Mouse (Mus musculus) lung, postnatal 0 days (tissue): ENCODE data around the gene 0610037L13Rik. TPM values are rescaled to one million over a fixed set of nuclear protein-coding genes. Genes with fewer than 3 reads are reported as not detected.
A peak's percentile ranks its signal among the peaks of the same experiment; 100 is the strongest.

Experiments used
- ATAC-seq: fragments of 200-750 bp; cut with Nextera tagmentation; 2 replicates; pipeline ENCODE4 v1.8.0; 2017; ENCODE audit warnings: moderate library complexity
- DNase-seq: peaks from one replicate; pipeline ENCODE4 v3.0.0-alpha.2; 2016; ENCODE audit warnings: low spot score
- H3K27ac ChIP-seq: fragments of 300-500 bp; sonication (generic); 2 replicates; pipeline ENCODE4 v1.5.1; 2014; ENCODE audit warnings: antibody characterized with exemption, mild to moderate bottlenecking, low read length, mixed read lengths
- H3K27me3 ChIP-seq: fragments of 300-500 bp; sonication (generic); replicated peaks from 2 replicates; pipeline ENCODE4 v1.6.1; 2014; ENCODE audit warnings: low read length, mixed read lengths; ENCODE audit not compliant: insufficient read depth
- H3K36me3 ChIP-seq: fragments of 300-500 bp; sonication (generic); 2 replicates; pipeline ENCODE4 v1.6.1; 2014; ENCODE audit warnings: low read length, mixed read lengths; ENCODE audit not compliant: insufficient read depth
- H3K4me1 ChIP-seq: fragments of 300-500 bp; sonication (generic); 2 replicates; pipeline ENCODE4 v1.6.1; 2014; ENCODE audit warnings: antibody characterized with exemption, low read depth, low read length, mixed read lengths; ENCODE audit not compliant: insufficient read depth
- H3K4me2 ChIP-seq: fragments of 300-500 bp; sonication (generic); replicated peaks from 2 replicates; pipeline ENCODE4 v1.6.1; 2014; ENCODE audit warnings: low read depth, mild to moderate bottlenecking, low read length, moderate library complexity, mixed read lengths
- H3K4me3 ChIP-seq: fragments of 300-500 bp; sonication (generic); 2 replicates; pipeline ENCODE4 v1.5.1; 2014; ENCODE audit warnings: low read depth, low read length
- H3K9ac ChIP-seq: fragments of 300-500 bp; sonication (generic); replicated peaks from 2 replicates; pipeline ENCODE4 v1.6.1; 2014; ENCODE audit warnings: low read depth, mild to moderate bottlenecking
- H3K9me3 ChIP-seq: fragments of 300-500 bp; sonication (generic); 2 replicates; pipeline ENCODE4 v1.6.1; 2016; ENCODE audit warnings: low read length, mixed read lengths
- CTCF ChIP-seq: IDR thresholded peaks from 2 replicates; pipeline ENCODE4 v1.5.1; 2016; ENCODE audit warnings: antibody characterized with exemption, mild to moderate bottlenecking
- EP300 ChIP-seq: IDR thresholded peaks from 2 replicates; pipeline ENCODE4 v1.6.1; 2016; ENCODE audit warnings: antibody characterized with exemption, mild to moderate bottlenecking, control low read depth
- WGBS: fragments of 180-500 bp; shearing (Covaris S2); extraction: QIAGEN DNeasy Blood & Tissue Kit; methylation state at CpG from one replicate; pipeline ENCODE4 v1.1.7; 2014; 5-methylcytosine and 5-hydroxymethylcytosine counted together
- polyA plus RNA-seq: library from polyadenylated mRNA; unstranded; fragments of >200 nt; fragmentation: Nextera tagmentation; extraction: Ambion mirVana; gene quantifications from 2 replicates; pipeline ENCODE4 v1.2.1, GENCODE M21; 2015

Gene 0610037L13Rik
- polyA plus RNA-seq, 1 experiment from 2014 or later: 92.4 TPM

- TF ChIP-seq CTCF (no peak), EP300 (no peak)
- H3K4me3 ChIP-seq: no peak overlapping the region
- no peaks in the 10 kb centered on the region for H3K4me1 ChIP-seq
- H3K9me3 ChIP-seq: no peaks in the 10 kb centered on the region
- no peaks in the 10 kb centered on the region for H3K27me3 ChIP-seq
- no peak overlapping the region for H3K9ac ChIP-seq
- H3K4me2 ChIP-seq: no peak overlapping the region
- DNase-seq (no peak), ATAC-seq (no peak)
- H3K27ac ChIP-seq: no peak overlapping the region
- WGBS: 88% methylated on average over 3 of the region's 3 CpGs
- peaks cover 20% of the 10 kb centered on the region for H3K36me3 ChIP-seq
Measured at GRCm38 (mm10) chr4:107900206-107900605, 10.6 kb downstream of the 0610037L13Rik start.

- 85% methylated on average over 10 of the region's 10 CpGs for WGBS
- no peaks in the 10 kb centered on the region for H3K27me3 ChIP-seq
- no peaks in the 10 kb centered on the region for H3K4me1 ChIP-seq
- DNase-seq: no peak
- no peak overlapping the region for H3K4me3 ChIP-seq
- no peaks in the 10 kb centered on the region for H3K9me3 ChIP-seq
- H3K36me3 ChIP-seq: peaks cover 18% of the 10 kb centered on the region
- no peak for ATAC-seq
- no peak overlapping the region for H3K27ac ChIP-seq
- H3K9ac ChIP-seq: no peak overlapping the region
- H3K4me2 ChIP-seq: no peak overlapping the region
- TF ChIP-seq EP300: no peak
- TF ChIP-seq CTCF: no peak
Measured at GRCm38 (mm10) chr4:107904252-107904651, 14.6 kb downstream of the 0610037L13Rik start.

GRCm38 (mm10) chr4:107906561-107906960 is 16.9 kb downstream of the 0610037L13Rik start:
- Histone ChIP-seq H3K9ac (no peak overlapping the region), H3K27me3 (no peaks in the 10 kb centered on the region), H3K4me3 (no peak overlapping the region), H3K9me3 (no peaks in the 10 kb centered on the region), H3K4me1 (no peaks in the 10 kb centered on the region), H3K27ac (no peak overlapping the region), H3K36me3 (peaks cover 20% of the 10 kb centered on the region), H3K4me2 (no peak overlapping the region)
- ATAC-seq (no peak), DNase-seq (no peak)
- 86% methylated on average over 9 of the region's 9 CpGs for WGBS
- TF ChIP-seq EP300: no peak
- TF ChIP-seq CTCF: no peak

- Histone ChIP-seq H3K4me3 (no peak overlapping the region), H3K27me3 (no peaks in the 10 kb centered on the region), H3K4me1 (no peaks in the 10 kb centered on the region), H3K4me2 (no peak overlapping the region), H3K9me3 (no peaks in the 10 kb centered on the region), H3K27ac (peak overlapping the region; percentile 44), H3K36me3 (peaks cover 18% of the 10 kb centered on the region; the same call in 1 of the 2 replicates), H3K9ac (no peak overlapping the region)
- 65% methylated on average over 4 of the region's 4 CpGs for WGBS
- DNase-seq: peak; percentile 56
- peak; percentile 65 for ATAC-seq
- TF ChIP-seq CTCF (no peak), EP300 (no peak)
Measured at GRCm38 (mm10) chr4:107910020-107910419, 20.4 kb downstream of the 0610037L13Rik start.

GRCm38 (mm10) chr4:107920336-107920735 is 30.7 kb downstream of the 0610037L13Rik start:
- H3K9me3 ChIP-seq: no peaks in the 10 kb centered on the region
- H3K4me3 ChIP-seq: no peak overlapping the region
- no peak overlapping the region for H3K9ac ChIP-seq
- no peak overlapping the region for H3K4me2 ChIP-seq
- H3K27me3 ChIP-seq: no peaks in the 10 kb centered on the region
- TF ChIP-seq CTCF (no peak), EP300 (no peak)
- DNase-seq (no peak), ATAC-seq (no peak)
- H3K36me3 ChIP-seq: no peaks in the 10 kb centered on the region
- no peak overlapping the region for H3K27ac ChIP-seq
- 66% methylated on average over 2 of the region's 2 CpGs for WGBS
- H3K4me1 ChIP-seq: peaks cover 8% of the 10 kb centered on the region; the same call in 1 of the 2 replicates

- peaks cover 8% of the 10 kb centered on the region; the same call in 1 of the 2 replicates for H3K4me1 ChIP-seq
- DNase-seq: peak; percentile 52
- WGBS: 39% methylated on average over 8 of the region's 8 CpGs
- no peaks in the 10 kb centered on the region for H3K27me3 ChIP-seq
- H3K9ac ChIP-seq: no peak overlapping the region
- no peak overlapping the region for H3K27ac ChIP-seq
- ATAC-seq: no peak
- H3K9me3 ChIP-seq: no peaks in the 10 kb centered on the region
- no peak overlapping the region for H3K4me2 ChIP-seq
- no peaks in the 10 kb centered on the region for H3K36me3 ChIP-seq
- H3K4me3 ChIP-seq: no peak overlapping the region
- no peak for TF ChIP-seq CTCF
- TF ChIP-seq EP300: no peak
Measured at GRCm38 (mm10) chr4:107921152-107921695, 31.6 kb downstream of the 0610037L13Rik start.
